Mouse (Mus musculus) cerebellum, adult 2 months (tissue): ENCODE data around the gene Itgb2l.

Source experiments
- CTCF ChIP-seq: fragments of 200-500 bp; IDR thresholded peaks from 2 replicates; pipeline ENCODE4 v1.5.1; 2011; ENCODE audit warnings: low read depth, mild to moderate bottlenecking, control low read depth, low read length, moderate library complexity, borderline replicate concordance; ENCODE audit not compliant: insufficient read depth
- POLR2A ChIP-seq: fragments of 200-500 bp; IDR thresholded peaks from 2 replicates; pipeline ENCODE4 v1.6.1; 2011; ENCODE audit warnings: low read length, control low read depth, borderline replicate concordance; ENCODE audit not compliant: insufficient read depth

- TF ChIP-seq POLR2A: no peak
- no peak for TF ChIP-seq CTCF
These were observed 3.7 kb downstream of the Itgb2l start for GRCm38 (mm10) chr16:96439682-96440081.
